Mouse (Mus musculus) embryonic facial prominence, embryonic 14.5 days (tissue): ENCODE measurements around the gene Kcne1l. TPM values are rescaled to one million over a fixed set of nuclear protein-coding genes. Genes with fewer than 3 reads are reported as not detected.

Experiments used
- ATAC-seq: fragments of 200-750 bp; cut with Nextera tagmentation; 2 replicates; pipeline ENCODE4 v1.8.0; 2017; ENCODE audit warnings: low read depth, moderate number of reproducible peaks, moderate TSS enrichment
- DNase-seq: peaks from one replicate; pipeline ENCODE4 v3.0.0-alpha.2; 2015; ENCODE audit warnings: low spot score
- H3K27ac ChIP-seq: fragments of 300-500 bp; sonication (generic); replicated peaks from 2 replicates; pipeline ENCODE4 v1.5.1; 2014; ENCODE audit warnings: low read depth, mild to moderate bottlenecking, low read length, moderate library complexity
- H3K27me3 ChIP-seq: fragments of 300-500 bp; sonication (generic); replicated peaks from 2 replicates; pipeline ENCODE4 v1.6.1; 2014; ENCODE audit warnings: low read length; ENCODE audit not compliant: control insufficient read depth, insufficient read depth
- H3K36me3 ChIP-seq: fragments of 300-500 bp; sonication (generic); 2 replicates; pipeline ENCODE4 v1.6.1; 2014; ENCODE audit warnings: low read length, mixed read lengths; ENCODE audit not compliant: control insufficient read depth, insufficient read depth
- H3K4me1 ChIP-seq: fragments of 300-500 bp; sonication (generic); 2 replicates; pipeline ENCODE4 v1.6.1; 2014; ENCODE audit warnings: antibody characterized with exemption, low read length; ENCODE audit not compliant: control insufficient read depth, insufficient read depth
- H3K4me2 ChIP-seq: fragments of 300-500 bp; sonication (generic); 2 replicates; pipeline ENCODE4 v1.6.1; 2014; ENCODE audit warnings: low read depth, mild to moderate bottlenecking, low read length, moderate library complexity, mixed read lengths
- H3K4me3 ChIP-seq: fragments of 300-500 bp; sonication (generic); 2 replicates; pipeline ENCODE4 v1.5.1; 2014; ENCODE audit warnings: low read depth, mild to moderate bottlenecking, low read length
- H3K9ac ChIP-seq: fragments of 300-500 bp; sonication (generic); 2 replicates; pipeline ENCODE4 v1.6.1; 2014; ENCODE audit warnings: low read depth, mild to moderate bottlenecking, low read length, moderate library complexity, mixed read lengths
- H3K9me3 ChIP-seq: fragments of 300-500 bp; sonication (generic); 2 replicates; pipeline ENCODE4 v1.6.1; 2016; ENCODE audit warnings: low read length; ENCODE audit not compliant: control insufficient read depth
- WGBS: fragments of 180-500 bp; shearing (Covaris S2); extraction: QIAGEN DNeasy Blood & Tissue Kit; methylation state at CpG from one replicate; pipeline ENCODE4 v1.1.7; 2014; 5-methylcytosine and 5-hydroxymethylcytosine counted together
- polyA plus RNA-seq: library from polyadenylated mRNA; unstranded; fragments of >200 nt; fragmentation: Nextera tagmentation; extraction: Ambion mirVana; gene quantifications from 2 replicates; pipeline ENCODE4 v1.2.1, GENCODE M21; 2014

The Kcne1l gene
- polyA plus RNA-seq, 1 experiment from 2014 or later = 46.8 TPM

DNA sequence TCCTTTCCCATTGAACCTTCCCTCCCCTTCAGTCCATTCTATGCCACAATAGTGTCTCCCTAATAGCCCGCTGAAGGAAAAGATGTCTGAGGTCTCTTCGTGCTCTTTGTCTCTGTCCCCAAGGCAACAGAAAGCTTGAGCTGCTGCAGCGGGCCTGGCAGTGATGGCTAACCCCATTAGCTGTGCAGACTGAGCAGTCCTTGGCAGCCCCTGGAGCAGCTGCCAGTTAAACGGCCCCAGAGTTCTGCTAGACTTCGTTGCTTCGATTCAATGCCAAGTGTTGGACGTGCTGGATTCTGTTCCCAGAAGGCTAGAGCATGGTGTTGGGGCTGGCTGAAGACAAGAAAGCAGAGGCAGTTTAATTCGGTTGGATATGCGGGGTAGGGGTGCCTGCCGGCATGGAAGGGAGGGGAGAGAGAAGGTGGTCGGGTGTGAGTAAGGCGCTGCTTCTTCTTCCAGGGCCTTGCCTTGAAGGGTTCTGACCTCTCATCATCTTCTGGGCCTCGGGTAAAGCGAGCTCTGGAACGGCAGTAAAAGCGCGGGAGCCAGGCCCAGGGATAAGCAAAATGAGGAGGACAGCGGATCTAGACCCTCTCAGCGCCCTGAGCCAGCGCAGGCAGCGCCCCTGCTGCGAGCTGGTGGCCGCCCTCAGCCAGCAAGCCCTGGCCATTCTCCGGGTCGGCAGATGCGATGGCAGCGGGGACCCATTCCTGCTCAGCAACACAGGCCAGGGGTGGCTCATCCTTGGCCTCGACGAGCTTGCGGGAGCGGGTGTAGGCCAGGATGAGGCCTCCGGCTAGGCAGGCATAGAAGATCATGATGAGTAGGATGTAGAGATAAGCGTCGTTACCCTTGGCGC lies 855 bp downstream of the Kcne1l start:
- Histone ChIP-seq H3K36me3 (no peaks in the 10 kb centered on the region), H3K27ac (no peak overlapping the region), H3K9ac (peak overlapping the region; percentile 54)

DNA sequence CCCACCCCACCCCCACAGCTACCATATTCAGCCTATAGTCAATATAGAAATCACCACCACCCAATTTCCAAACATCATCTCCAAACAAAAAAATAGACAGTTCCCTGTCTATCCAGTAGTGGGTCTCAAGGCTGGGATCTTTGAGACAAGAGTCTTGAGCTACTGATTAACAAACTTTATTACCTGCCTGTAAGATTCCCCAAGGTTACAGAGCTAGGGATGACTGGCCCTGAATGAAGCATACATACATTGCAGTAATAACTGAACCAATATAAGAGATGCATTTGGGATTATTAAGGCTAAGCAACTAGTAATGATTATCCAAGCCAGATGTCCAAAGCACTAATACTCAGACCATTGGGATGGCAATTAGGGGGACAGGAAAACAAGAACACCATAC lies 1.5 kb downstream of the Kcne1l start:
- H3K4me2 ChIP-seq = peak overlapping the region; percentile 52; the same call in 1 of the 2 replicates
- peaks cover 41% of the 10 kb centered on the region for H3K27me3 ChIP-seq
- DNase-seq (no peak), ATAC-seq (0 out of 2 replicates have a peak, but pooled peaks have one; percentile 4)
- no peaks in the 10 kb centered on the region for H3K36me3 ChIP-seq
- H3K9ac ChIP-seq = no peak overlapping the region
- H3K27ac ChIP-seq = no peak overlapping the region
- no peak overlapping the region for H3K4me3 ChIP-seq
- H3K4me1 ChIP-seq = no peaks in the 10 kb centered on the region; the same call in 1 of the 2 replicates
- H3K9me3 ChIP-seq = no peaks in the 10 kb centered on the region

More for the DNA sequence above, 855 bp downstream of the Kcne1l start:
- Histone ChIP-seq H3K4me1 (no peaks in the 10 kb centered on the region; the same call in 1 of the 2 replicates), H3K9me3 (no peaks in the 10 kb centered on the region), H3K4me3 (peak overlapping the region; percentile 29), H3K27me3 (peaks cover 41% of the 10 kb centered on the region), H3K4me2 (peak overlapping the region; percentile 52)
- ATAC-seq (peak; percentile 31; the same call in 1 of the 2 replicates), DNase-seq (peak; percentile 36)
- WGBS = 29% methylated on average over 28 of the region's 35 CpGs

DNA sequence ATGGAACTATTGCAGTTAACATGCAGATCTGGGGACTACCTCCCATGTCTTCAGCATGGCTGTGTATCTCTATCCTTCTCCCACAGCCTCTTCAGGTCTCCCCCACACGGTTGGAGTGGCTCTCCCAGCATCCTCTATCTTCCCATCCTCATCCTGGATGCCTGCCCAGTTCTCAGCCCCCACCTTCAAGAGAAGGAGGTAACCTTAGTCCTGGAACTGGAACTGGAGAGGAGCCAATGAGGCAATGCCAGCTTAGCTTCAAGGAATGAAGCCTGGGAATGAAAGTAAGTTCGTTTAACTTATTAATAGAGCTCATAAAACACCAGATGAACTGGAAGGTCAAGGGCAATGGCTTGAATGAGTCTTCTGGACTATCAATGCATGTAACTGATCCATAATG lies 2.6 kb downstream of the Kcne1l start:
- Histone ChIP-seq H3K9me3 (no peaks in the 10 kb centered on the region), H3K36me3 (no peaks in the 10 kb centered on the region), H3K27me3 (peaks cover 41% of the 10 kb centered on the region), H3K4me3 (no peak overlapping the region), H3K9ac (no peak overlapping the region), H3K27ac (no peak overlapping the region), H3K4me1 (no peaks in the 10 kb centered on the region; the same call in 1 of the 2 replicates), H3K4me2 (no peak overlapping the region)
- no peak for ATAC-seq
- DNase-seq = no peak
- WGBS = 34% methylated on average over 2 of the region's 2 CpGs

DNA sequence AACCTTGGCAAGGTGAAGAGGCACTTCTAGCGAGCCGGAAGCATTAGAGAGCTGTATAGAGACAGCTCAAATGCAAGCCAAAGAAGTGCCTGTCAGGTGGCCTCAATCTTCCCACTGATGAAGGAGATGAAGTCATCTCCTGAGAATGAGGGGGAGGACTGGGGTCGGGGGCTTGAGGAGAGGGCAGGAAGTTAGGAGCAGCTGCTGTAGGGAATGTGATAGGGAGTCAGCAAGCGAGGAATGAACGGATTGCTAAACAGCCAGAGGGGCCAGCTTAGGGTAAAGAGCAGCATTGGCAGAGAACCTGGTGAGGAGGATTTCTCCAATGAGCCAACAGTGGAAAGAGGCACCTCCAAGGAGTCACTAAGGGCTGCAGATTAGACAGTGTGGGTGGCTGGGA lies 20.2 kb downstream of the Kcne1l start:
- Histone ChIP-seq H3K4me2 (no peak overlapping the region), H3K36me3 (no peaks in the 10 kb centered on the region), H3K4me3 (no peak overlapping the region), H3K27ac (no peak overlapping the region), H3K9ac (no peak overlapping the region), H3K4me1 (no peaks in the 10 kb centered on the region), H3K27me3 (peaks cover 14% of the 10 kb centered on the region), H3K9me3 (no peaks in the 10 kb centered on the region)
- peak; percentile 36 for DNase-seq
- ATAC-seq = no peak
- 43% methylated on average over 5 of the region's 5 CpGs for WGBS

- Histone ChIP-seq H3K27ac (no peak overlapping the region), H3K27me3 (peaks cover 17% of the 10 kb centered on the region), H3K4me1 (no peaks in the 10 kb centered on the region), H3K4me3 (no peak overlapping the region), H3K4me2 (no peak overlapping the region), H3K9ac (no peak overlapping the region), H3K9me3 (no peaks in the 10 kb centered on the region), H3K36me3 (no peaks in the 10 kb centered on the region)
- peak; percentile 10 for DNase-seq
- WGBS = 58% methylated on average over 3 of the region's 3 CpGs
- ATAC-seq = no peak; the same call in 1 of the 2 replicates
Observed at GRCm38 (mm10) chrX:142276573-142276972, 29.5 kb downstream of the Kcne1l start.

DNA sequence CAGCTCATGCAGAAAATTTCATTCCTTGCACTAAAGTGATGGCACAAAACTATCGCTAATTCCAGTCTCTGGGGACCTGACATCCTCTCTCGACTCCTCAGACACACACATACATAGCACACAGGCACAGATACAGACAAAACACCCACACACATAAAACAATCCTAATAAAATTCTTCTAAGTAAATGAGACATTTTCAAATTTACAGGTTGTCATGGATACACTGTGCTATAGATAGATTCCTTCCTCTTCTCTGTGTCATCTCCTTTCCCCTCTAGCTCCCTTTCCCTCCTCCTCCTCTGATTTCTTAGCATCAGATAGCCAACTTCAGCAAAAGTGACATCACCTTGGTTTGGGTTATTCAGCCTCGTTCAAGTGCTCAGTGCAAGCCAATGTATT lies 30.1 kb downstream of the Kcne1l start:
- H3K27ac ChIP-seq = no peak overlapping the region
- H3K9me3 ChIP-seq = no peaks in the 10 kb centered on the region
- DNase-seq (no peak), ATAC-seq (no peak)
- no peak overlapping the region for H3K4me2 ChIP-seq
- H3K36me3 ChIP-seq = no peaks in the 10 kb centered on the region
- 71% methylated on average over 3 of the region's 3 CpGs for WGBS
- H3K4me3 ChIP-seq = no peak overlapping the region
- H3K27me3 ChIP-seq = peaks cover 19% of the 10 kb centered on the region
- H3K4me1 ChIP-seq = no peaks in the 10 kb centered on the region
- no peak overlapping the region for H3K9ac ChIP-seq

Other genes with a start within 250 kb of the Kcne1l start
- 0.07 and 0.17 TPM in 2 replicates for gene Gucy2f, start 109.4 kb downstream of the Kcne1l start, polyA plus RNA-seq
- 15.5 and 18.6 TPM in 2 replicates for gene Nxt2, start 79.5 kb downstream of the Kcne1l start, polyA plus RNA-seq
- 16.5 and 18.1 TPM in 2 replicates for gene Acsl4, start 84.2 kb upstream of the Kcne1l start, polyA plus RNA-seq